Mouse (Mus musculus) heart, adult 2 months (tissue): ENCODE data around the gene Spns2.

ENCODE experiments used
- CTCF ChIP-seq: fragments of 200-600 bp; IDR thresholded peaks from 2 replicates; pipeline ENCODE4 v1.8.1; 2022; ENCODE audit warnings: antibody characterized with exemption, mild to moderate bottlenecking, moderate library complexity
- POLR2A ChIP-seq: fragments of 200-500 bp; IDR thresholded peaks from 2 replicates; pipeline ENCODE4 v1.6.1; 2011; ENCODE audit warnings: mild to moderate bottlenecking, low read depth, low read length, control low read depth; ENCODE audit not compliant: insufficient read depth

DNA sequence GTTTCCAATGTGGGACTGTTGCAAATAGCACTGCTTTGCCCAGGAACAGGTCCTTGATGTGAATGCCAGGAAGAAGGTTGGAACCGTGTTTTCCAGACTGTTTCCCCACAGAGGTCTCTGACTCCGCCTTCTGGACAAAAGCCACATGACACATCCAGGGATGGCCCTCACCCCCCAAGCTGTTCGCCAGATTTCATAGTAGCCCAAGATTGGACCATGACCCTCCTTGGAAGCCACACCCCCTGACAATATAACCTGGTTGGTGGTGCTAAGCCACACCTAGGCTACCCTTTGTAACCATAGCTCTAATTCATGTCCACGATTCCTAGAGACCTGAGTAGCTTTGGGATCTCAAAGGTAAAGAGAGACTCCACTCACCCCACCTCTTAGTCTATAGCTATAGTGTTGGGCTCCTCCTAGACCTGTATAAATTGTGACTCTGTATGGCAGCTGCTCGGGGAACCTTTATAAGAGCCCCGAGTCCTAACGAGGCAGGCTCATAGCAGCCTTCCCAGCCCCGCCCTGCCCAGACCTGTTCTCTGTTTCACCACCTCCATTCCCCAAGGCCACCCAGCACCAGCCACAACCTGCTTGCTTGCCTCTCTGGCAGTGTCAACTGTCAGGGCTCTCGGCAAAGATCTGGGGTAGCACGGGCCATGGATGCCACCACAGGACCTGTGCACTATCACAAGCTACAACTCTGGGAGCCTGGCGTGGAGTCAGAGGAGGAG, 54.6 kb downstream of the Spns2 start, which contains the start of gene Ggt6:
- TF ChIP-seq POLR2A (no peak), CTCF (peak; percentile 21; the same call in 1 of the 2 replicates)
